Mouse (Mus musculus): ENCODE results near the gene Pdzrn3.

DNA sequence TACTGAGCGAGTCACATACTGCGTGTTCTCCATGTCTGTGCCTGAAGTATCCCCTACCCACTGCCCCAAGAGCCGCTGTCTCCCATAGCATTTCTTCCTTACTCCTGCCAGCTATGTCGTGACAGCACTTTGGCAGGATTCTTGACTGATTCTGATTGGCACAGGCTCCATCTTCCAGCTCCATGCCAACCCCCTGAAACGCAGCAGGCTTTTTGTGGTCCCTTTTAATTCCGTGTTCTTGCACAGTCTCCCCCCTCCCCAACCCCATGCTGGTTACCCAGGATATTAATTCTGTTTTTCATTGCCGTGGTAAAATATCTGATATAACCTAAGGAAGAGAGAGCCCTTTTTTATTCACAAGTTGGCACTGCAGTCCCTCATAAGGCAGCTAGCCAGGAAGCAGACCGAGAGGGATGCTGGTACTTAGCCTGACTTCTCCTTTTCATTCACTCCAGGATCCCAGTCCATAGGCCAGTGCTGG lies 166.3 kb downstream of the Pdzrn3 start:
- TF ChIP-seq CTCF (IDR thresholded peaks at IDR 0.05; ENCODE audit: borderline replicate concordance, extremely low read depth, insufficient read depth, insufficient read length), result no peak
- TF ChIP-seq POLR2A (IDR thresholded peaks at IDR 0.05; ENCODE audit: borderline replicate concordance, extremely low read depth, insufficient read depth, insufficient read length, poor library complexity, severe bottlenecking), result no peak

Data from brain, embryonic 14.5 days (tissue).